Mouse (Mus musculus) testis, adult 2 months (tissue): Measurements from ENCODE around the gene Sh3rf1. TPM values are rescaled to one million over a fixed set of nuclear protein-coding genes. Genes with fewer than 3 reads are reported as not detected.
A peak's percentile ranks its signal among the peaks of the same experiment; 100 is the strongest.

Experiments
- H3K27ac ChIP-seq: fragments of 200-500 bp; 2 replicates; pipeline ENCODE4 v1.5.1; 2012; ENCODE audit warnings: low read depth, low read length; ENCODE audit not compliant: control insufficient read depth, insufficient read depth
- H3K27me3 ChIP-seq: fragments of 200-500 bp; 2 replicates; pipeline ENCODE4 v1.6.1; 2012; ENCODE audit warnings: mild to moderate bottlenecking, low read length, moderate library complexity; ENCODE audit not compliant: control insufficient read depth, insufficient read depth
- H3K36me3 ChIP-seq: fragments of 200-500 bp; 2 replicates; pipeline ENCODE4 v1.6.1; 2012; ENCODE audit warnings: mild to moderate bottlenecking, low read length; ENCODE audit not compliant: control insufficient read depth, insufficient read depth
- H3K4me1 ChIP-seq: fragments of 200-500 bp; 2 replicates; pipeline ENCODE4 v1.6.1; 2012; ENCODE audit warnings: low read length; ENCODE audit not compliant: control insufficient read depth, insufficient read depth
- H3K4me3 ChIP-seq: fragments of 200-500 bp; 2 replicates; pipeline ENCODE4 v1.5.1; 2012; ENCODE audit warnings: low read depth, mild to moderate bottlenecking, low read length, moderate library complexity, mixed read lengths; ENCODE audit not compliant: control insufficient read depth
- CTCF ChIP-seq: fragments of 200-500 bp; IDR thresholded peaks from 2 replicates; pipeline ENCODE4 v1.5.1; 2012; ENCODE audit warnings: low read depth, mild to moderate bottlenecking, inconsistent platforms, low read length, moderate library complexity; ENCODE audit not compliant: control insufficient read depth, insufficient read depth, insufficient replicate concordance
- POLR2A ChIP-seq: fragments of 200-500 bp; IDR thresholded peaks from 2 replicates; pipeline ENCODE4 v1.6.1; 2012; ENCODE audit warnings: low read depth, mild to moderate bottlenecking, inconsistent platforms, low read length, moderate library complexity; ENCODE audit not compliant: control insufficient read depth
- polyA plus RNA-seq: library from polyadenylated mRNA; depleted of rRNA; stranded (reverse); fragments of >200 nt; gene quantifications from 2 replicates; pipeline ENCODE4 v1.2.3, GENCODE M21; 2012

Gene Sh3rf1
- polyA plus RNA-seq, 1 experiment = 2.2 TPM

DNA sequence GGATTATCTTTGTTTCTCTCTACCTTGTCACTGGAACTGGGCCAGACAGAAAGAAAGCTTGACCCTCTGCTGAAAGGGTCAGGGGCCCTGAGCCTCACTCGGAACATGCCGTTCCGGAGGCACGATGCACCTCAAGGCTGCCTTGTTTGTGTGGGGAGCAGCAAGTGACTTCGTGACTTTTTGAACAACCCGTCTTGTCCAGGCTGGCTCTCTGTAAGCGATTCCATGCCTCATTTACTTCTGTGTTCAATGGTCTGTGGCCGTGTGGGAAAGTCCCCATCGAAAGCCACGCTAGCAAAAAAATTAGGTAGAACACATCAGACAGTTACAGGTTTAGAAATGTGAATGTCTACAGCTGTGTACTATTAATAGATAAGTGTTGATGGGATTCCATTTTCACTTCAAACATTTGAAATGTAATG lies 136.2 kb downstream of the Sh3rf1 start:
- peak overlapping the region; percentile 54; the same call in 1 of the 2 replicates for H3K27ac ChIP-seq
- no peaks in the 10 kb centered on the region for H3K27me3 ChIP-seq
- TF ChIP-seq POLR2A (no peak), CTCF (no peak)
- no peaks in the 10 kb centered on the region for H3K36me3 ChIP-seq
- no peak overlapping the region for H3K4me3 ChIP-seq
- H3K4me1 ChIP-seq = no peaks in the 10 kb centered on the region

- Histone ChIP-seq H3K27ac (no peak overlapping the region), H3K36me3 (no peaks in the 10 kb centered on the region), H3K4me3 (no peak overlapping the region), H3K27me3 (no peaks in the 10 kb centered on the region), H3K4me1 (no peaks in the 10 kb centered on the region)
- TF ChIP-seq POLR2A = no peak
Observed at GRCm38 (mm10) chr8:61360362-61360761, 136.7 kb downstream of the Sh3rf1 start.

GRCm38 (mm10) chr8:61361476-61361875 lies 137.8 kb downstream of the Sh3rf1 start:
- H3K27me3 ChIP-seq = no peaks in the 10 kb centered on the region
- H3K4me3 ChIP-seq = no peak overlapping the region
- H3K27ac ChIP-seq = no peak overlapping the region
- no peaks in the 10 kb centered on the region for H3K4me1 ChIP-seq
- no peaks in the 10 kb centered on the region for H3K36me3 ChIP-seq
- TF ChIP-seq CTCF = no peak
- no peak for TF ChIP-seq POLR2A

- TF ChIP-seq POLR2A (no peak), CTCF (no peak)
- Histone ChIP-seq H3K4me3 (no peak overlapping the region), H3K27me3 (no peaks in the 10 kb centered on the region), H3K36me3 (no peaks in the 10 kb centered on the region), H3K27ac (no peak overlapping the region), H3K4me1 (no peaks in the 10 kb centered on the region)
Observed at GRCm38 (mm10) chr8:61362301-61362913, 138.7 kb downstream of the Sh3rf1 start.

DNA sequence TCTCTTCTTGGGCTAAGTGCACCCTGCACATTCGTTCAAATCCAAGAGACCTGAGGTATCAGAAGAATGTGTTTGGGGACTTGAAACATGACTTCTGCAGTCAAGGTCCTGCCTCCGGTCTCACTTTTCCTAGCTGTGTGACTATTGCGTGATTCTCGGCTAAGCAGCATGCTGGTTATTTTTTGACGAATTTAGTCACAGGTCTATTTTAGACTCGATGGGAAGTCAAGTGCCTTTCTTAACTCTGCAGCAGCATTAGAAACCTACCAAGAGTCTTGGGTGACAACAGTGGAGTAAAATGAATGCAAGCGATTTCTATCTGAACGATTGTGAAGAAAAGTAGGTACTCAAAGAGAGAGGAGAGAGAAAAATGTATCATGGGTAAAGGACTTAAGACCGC lies 149.6 kb downstream of the Sh3rf1 start:
- Histone ChIP-seq H3K36me3 (no peaks in the 10 kb centered on the region), H3K27me3 (no peaks in the 10 kb centered on the region), H3K4me3 (no peak overlapping the region), H3K4me1 (no peaks in the 10 kb centered on the region), H3K27ac (no peak overlapping the region)
- no peak for TF ChIP-seq CTCF
- no peak for TF ChIP-seq POLR2A

GRCm38 (mm10) chr8:61374059-61374755 lies 150.5 kb downstream of the Sh3rf1 start:
- H3K4me3 ChIP-seq = no peak overlapping the region
- TF ChIP-seq POLR2A (no peak), CTCF (no peak)
- H3K4me1 ChIP-seq = no peaks in the 10 kb centered on the region
- H3K27me3 ChIP-seq = no peaks in the 10 kb centered on the region
- H3K27ac ChIP-seq = no peak overlapping the region
- H3K36me3 ChIP-seq = no peaks in the 10 kb centered on the region

- Histone ChIP-seq H3K36me3 (no peaks in the 10 kb centered on the region), H3K27me3 (no peaks in the 10 kb centered on the region), H3K27ac (no peak overlapping the region), H3K4me3 (no peak overlapping the region), H3K4me1 (no peaks in the 10 kb centered on the region)
- TF ChIP-seq POLR2A (no peak), CTCF (no peak)
Observed at GRCm38 (mm10) chr8:61375205-61375604, 151.5 kb downstream of the Sh3rf1 start.
